Mouse (Mus musculus): ENCODE measurements around the gene Nr2f2.

Nr2f2 gene

DNA sequence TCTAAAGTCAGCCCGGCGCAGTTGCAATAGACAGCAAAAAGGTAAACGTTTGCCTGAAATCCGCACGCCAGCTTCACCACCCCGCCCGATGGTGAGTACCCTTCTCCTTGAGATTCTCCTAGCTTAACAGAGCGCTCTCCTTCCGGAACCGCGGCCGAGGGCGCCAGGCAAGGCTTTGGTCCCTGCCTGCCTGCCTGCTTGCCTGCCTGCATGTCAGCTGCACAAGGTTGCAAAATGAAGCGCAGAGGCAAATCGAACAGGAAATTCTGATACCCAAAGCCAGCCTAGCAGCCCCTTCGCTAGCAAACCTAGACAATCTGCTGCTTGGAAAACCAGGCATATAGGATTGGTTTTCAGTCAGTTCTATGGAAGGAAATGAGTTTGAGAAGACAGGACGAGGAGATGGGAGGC, 1.1 kb downstream of the Nr2f2 start:
- DNase-seq (ENCODE audit: low read depth): no peak

DNA sequence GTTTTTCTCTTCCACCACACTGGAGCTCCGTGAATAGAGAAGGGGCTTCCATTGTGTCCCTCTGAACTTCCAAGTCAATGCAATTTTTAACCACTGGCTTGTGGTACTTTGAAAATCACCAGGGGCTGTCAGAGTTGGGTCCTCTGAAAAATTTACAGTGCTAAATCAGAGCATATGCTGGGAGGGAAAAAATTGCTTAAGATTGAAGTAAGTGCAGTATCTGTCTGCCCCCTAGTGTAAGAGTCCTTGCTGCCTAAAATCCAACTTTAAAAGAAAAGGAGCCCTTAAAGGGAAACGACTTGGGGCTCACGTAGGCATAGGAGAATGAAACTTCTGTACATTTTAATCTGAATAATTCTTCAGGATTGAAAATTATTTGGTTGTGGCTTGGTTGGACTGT, 1.7 kb downstream of the Nr2f2 start:
- DNase-seq (ENCODE audit: low read depth): no peak

DNA sequence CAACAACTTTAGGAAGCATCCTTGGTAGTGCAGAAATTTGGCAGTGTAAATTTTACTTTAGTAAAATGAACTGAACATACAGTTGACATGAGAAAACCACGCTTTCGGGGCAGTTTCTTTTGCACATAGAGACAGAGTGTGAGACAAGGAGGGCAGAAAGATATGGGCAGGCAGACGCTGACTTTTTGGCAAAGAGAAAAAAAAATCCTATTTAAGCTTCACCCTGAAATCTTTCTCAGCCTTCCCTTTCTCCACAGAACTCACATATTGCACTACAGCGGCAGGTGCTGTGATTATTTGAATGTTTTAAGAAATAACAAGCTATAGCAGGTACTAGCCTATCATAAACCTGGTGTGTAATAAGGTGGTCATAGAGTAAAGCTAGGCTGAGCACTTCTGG, 3.2 kb downstream of the Nr2f2 start:
- DNase-seq (ENCODE audit: low read depth): no peak

DNA sequence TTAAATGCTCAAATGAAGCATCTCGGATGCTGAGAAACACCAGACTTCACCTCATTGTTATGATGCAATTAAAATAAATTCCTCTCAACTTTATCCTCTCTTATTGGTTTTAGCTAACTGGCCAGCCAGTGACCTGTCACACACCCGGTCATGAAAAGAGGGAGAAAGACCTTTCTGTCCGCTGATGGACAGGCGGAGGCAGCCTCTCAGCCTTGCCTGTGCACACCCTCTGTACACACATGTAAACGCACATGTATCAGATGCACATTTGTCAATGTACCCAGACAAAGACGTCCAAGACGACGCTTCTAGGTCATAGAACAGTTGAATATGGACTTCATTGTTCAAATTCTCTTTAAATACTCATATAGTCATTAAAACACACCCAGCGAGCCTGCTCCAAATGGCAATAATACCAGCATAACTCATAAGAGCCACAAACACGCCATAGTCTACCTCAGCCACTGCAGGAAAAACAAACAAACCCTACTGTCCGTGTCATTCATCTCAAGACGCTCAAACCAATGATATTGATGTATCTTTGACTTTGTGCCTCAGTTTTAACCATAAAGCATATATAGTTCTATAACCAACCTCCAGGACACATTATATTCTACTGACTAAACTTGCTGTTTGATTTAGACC, 3.9 kb downstream of the Nr2f2 start:
- DNase-seq (ENCODE audit: low read depth): no peak

DNA sequence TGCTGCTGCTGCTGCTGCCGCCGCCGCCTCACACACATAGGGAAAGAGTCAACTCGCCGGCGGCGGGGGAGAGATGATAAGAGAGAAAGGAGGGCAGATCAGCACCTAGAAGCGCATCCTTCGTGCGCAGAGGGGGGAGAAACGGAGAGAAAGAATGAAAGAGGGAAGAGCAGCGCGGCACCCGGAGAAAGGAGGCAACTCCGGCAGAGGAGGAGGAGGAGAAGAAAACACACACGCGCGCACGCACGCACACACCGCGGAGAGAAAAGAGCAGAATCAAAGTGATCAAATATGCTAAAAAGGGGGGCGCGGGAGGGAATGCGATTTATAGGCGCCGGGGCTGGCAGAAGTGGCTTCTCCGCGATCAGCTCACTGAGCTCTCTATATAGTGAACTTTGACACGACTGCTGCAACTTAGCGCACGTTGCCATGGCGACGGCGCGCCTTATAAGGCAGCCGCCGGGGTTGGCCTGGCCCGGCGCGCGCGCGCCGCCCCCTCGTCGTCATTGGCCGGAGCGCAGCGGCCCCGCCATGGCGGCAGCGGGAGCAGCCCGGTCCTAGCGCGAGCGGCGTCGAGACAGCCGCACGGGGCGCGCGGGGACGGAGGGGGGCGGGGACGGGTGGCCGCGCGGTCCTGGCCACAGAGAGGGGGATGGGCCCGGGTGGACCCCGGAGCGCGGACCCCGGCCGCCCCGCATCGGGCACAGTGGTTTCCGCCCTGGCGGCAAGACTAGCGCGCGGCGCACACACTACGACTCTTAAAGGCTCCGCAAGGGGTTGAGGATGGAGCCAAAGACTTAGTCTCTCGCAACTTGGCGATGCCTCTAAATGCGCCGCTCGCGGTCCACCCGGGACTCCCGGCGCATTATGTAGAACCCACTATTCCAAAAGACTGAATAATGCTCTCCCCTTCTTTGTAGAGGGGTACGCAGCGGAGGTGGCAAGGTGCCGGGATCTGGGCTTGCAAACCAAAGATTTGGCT, 4.9 kb downstream of the Nr2f2 start:
- DNase-seq (ENCODE audit: low read depth): peak; percentile 28

DNA sequence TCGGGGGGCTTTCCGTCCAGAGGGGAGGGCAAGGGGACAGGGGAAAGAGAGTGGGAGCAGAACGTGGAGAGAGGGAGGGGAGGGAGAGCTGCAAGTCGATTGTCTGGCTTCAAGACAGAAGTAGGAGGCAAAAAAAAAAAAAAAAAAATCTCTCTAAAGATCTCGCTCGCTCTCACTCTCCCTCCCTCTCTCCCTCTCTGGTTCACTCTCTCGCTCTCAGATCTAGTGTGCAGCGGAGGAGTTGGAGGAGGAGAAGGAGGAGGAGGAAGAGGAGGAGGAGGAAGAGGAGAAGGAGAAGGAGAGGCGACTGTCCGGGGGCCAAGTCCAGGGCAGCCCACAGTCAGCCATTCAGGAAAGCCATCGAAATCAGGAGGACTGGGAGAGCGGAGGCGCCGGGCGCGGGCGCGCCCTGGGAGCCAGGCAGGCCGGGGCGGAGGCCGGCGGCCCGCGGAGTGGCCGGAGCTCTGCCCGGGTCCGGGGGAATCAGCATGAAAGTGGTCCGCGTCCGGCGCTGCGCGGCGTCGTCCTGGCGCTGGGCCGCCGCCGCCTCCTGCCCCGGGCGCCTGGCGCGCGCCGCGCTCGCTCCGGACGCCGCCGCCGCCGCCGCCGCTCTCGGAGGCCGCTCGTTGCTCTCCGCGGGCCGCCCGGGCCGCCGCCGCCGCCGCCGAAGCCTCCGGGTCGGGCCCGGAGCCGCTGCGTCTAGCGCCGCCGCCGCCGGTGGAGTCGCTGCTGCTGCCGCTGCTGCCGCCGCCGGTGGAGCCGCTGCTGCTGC, 5.7 kb downstream of the Nr2f2 start:
- DNase-seq (ENCODE audit: low read depth): peak; percentile 1

DNA sequence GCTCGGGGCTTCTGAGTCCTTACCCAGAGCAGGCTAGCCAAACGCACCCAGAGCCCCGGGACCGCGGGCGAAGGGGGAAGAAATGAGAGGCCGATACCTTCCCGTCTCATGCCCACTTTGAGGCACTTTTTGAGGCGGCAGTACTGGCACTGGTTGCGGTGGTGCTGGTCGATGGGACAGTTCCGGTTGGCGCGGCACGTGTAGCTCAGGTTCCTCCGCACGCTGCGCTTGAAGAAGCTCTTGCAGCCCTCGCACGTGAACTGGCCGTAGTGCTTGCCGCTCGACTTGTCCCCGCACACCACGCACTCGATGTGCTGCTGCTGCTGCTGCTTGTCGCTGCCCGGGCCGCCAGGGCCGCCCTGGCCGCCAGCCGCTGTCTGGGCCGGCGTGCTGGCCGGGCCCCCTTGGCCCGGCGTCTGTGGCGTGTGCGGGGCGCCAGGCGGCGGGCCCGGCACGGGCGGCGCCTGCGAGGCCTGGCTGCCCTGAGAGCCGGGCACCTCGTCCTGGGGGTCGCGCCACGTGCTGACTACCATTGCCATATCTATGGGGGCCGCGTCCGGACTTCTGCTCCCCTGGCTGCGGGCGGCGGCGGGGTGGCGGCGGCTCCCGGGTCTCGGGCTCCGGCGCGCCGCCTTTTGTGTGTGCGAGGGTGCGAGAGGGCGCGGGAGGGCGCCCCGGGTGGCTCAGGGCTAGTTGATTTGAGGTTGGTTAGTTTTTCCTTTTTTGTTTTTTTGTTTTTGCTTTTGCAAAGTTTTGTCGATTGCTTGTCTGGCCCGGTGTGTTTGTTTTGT, 6.5 kb downstream of the Nr2f2 start:
- no peak for DNase-seq (ENCODE audit: low read depth)

DNA sequence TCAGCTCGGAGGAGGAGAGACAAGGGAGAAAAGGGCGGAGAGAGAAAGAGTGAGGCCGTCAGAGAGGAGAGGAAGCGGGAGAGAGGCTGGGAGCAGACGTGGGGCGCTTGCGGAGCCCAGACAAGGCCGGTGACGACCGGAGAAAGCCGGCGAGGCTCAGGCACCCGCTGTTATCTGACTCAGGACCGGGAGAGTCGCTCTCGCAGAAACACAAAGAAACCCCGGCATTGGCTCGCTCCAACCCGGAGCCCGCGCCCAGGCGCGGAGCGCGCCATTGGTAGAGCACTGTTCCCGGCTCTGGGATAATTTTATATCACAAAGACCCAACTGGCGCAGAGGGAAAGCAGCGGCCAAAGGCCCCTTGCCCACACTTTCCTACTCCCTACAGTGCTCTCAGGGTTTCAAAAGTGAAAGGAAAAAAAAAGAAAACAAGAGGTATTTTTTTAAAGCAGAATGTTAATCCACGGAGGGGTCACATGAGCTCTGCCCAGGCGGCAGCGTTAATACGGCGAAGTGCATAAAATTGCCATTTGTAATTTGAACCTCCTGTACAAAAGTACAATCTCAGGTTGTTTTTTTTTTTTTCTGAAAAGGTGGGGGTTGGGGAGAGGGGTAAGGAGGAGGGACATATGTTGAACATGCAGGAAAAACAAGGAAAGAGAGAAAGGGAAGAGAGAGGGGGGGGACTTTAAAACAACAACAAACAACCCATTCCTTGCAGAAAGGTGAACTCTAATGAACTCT, 7.5 kb downstream of the Nr2f2 start:
- no peak for DNase-seq (ENCODE audit: low read depth)

DNA sequence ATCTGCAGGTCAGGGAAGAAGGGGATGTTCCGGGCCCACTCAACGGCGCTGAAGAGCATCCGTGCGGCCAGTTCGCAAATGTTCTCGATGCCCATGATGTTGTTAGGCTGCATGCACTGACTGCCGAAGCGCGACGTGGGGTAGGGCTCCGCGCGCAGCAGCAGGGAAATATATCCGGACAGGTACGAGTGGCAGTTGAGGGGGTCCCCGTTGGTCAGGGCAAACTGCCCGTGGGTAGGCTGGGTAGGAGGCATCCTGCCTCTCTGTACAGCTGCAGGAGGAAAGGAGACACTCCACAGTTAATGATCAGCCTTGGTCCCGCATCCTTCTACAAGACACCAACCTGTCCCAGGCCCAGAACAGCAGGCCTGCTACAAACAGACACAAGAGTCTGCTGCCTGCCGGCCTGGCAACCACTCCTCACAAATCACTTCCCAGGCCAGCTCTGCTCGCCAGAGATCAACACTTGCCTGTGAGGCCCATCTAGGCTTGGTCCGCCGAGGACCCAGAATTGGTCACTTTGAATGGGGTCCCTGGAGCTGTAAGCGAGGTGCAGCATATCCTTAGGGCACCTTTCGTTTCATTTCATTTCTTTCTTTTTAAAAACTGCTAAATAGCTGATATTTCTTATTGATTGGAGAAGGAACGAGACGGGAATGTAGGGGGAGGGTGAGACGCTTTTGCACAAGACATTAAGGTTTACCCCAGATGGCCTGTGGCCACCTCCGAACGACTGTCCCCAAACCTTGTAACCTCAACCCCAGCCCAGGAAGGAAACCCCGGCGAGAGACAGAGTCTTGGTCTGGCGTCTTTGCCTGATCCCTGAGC, 8.3 kb downstream of the Nr2f2 start:
- DNase-seq (ENCODE audit: low read depth): no peak

DNA sequence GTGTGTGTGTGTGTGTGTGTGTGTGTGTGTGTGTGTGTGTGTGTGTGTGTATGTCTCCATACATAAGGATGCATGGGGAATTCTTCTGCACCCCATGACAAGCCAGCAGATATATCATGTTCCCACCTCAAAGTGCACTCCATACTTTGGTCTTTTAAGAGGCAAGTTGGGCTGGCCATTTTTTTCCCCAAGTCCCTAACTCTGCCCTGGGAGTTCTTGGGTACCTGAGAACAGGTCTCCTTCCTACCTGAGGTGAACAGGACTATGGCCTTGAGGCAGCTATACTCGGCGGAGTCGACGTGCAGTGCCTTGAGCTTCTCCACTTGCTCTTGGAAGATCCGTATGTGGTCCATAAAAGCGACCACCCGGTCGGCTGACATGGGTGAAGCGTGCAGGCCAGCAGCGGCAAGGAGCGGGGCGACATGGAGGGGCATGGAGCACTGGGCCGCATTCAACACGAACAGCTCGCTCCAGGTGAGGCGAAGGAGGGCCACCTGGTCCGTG, 9.0 kb downstream of the Nr2f2 start:
- DNase-seq (ENCODE audit: low read depth): no peak

DNA sequence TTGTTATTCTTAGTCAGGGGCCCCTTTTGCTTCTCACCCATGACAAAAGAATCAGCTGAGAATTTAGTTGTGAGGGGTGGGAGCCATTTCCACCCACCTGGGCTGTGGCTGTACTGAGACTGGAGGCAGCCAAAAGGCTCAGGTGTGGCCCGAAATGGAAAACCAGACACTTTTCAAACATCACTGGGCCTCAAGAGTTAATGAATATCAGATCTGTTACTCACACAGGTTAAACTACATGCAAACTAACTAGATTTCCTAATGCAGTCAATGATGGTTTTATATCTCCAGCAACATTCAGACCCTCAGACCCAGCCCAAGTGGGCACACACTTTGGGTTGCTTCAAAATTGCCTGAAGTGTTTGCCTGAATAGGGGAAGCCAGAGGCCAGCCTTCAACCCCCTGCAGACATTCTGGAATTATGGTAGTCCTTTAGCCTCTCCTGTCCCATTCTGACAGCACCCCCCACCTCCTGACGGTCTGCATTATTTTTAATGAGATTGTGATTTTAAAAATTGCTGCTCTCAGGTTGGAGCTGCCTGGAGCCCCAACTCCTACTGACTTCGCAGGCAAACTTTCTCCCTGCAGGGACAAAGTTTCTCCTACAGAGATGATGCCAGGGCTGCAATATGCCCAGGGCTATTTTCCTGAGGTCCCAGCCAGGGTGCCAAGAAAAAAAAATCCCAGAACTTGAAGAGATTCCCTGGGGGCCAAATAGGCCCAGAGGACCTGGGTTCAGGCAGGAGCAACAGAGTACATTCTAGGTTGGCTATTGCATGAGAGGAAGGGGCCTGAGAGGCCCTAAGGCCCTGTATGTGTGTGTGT, 9.6 kb downstream of the Nr2f2 start:
- no peak for DNase-seq (ENCODE audit: low read depth)

DNA sequence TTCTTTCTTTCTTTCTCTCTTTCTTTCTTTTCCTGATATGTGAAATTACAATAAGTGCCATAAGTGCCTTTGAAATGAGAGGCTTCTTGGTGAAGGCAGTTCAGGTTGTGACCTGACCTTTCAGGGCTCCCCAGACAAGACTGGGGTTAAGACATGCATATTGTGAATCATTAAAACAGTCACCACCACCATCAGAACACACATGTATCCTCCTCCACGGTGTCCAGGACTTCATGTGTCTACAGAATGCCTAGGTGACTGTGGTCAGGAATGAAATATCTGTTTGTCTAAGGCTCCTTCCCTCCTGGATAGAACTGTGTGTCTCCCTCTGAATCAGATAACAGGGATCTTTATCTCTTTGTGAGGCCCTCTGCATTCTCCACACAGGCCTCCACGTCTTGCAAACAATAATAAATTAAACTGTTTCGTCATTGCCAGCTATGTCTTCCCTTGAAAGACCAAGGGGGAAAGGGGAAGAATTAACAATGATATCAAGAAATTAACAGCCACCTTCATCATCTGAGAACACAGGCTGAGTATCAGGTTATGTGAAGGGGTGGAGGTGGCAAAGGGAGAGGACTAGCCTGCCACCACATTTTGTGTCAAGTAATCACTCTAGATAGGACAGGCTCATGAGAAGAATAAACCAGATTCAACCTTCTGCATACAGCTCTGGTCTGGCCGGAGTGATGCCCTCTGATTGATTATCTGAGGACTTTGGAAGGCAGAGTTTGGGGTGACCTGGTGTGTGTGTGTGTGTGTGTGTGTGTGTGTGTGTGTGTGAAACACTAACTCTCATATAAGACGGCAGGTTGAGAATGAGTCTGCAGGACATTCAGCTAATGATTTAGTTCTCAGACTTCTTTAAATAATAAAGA, 10.6 kb downstream of the Nr2f2 start:
- DNase-seq (ENCODE audit: low read depth): no peak

DNA sequence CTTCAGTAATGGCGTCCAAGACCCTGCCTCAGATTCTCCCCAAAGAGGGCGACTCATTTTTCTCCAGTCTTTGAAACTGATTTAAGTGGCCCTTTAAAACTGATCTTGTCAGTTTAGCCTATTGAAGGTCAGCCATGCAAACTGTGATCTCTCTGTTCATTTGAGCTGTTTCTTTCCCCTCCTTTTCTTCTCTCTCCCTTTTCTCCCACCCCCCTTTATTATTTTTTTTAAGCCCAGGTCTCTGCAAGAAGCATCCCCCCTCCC, 11.2 kb downstream of the Nr2f2 start:
- DNase-seq (ENCODE audit: low read depth): no peak

DNA sequence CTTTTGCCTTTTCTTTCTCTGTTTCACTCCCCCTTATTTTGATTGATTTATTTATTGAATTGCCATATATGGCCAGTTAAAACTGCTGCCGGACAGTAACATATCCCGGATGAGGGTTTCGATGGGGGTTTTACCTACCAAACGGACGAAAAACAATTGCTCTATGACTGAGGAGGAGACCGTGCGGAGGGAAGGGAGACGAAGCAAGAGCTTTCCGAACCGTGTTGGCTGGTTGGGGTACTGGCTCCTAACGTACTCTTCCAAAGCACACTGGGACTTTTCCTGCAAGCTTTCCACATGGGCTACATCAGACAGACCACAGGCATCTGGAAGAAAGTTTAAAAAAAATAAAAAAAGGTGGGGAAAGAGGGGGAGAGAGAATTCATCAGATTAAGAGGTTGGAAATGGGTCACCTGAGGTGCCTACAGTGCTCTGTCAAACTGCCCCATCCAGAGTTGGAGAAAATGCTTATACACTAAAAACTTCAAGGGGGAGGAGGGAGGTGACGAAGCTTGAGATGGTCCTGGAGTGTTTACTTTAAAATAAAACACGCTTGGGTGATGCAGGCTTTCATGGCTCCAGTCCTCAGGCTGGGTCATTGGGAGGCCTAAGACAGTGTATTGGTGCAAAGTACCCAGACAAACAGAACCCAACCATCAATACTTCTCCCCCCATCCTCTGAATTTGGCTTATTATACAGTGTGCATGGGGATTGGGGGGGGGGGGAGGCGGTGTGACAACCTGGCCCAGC, 11.8 kb downstream of the Nr2f2 start:
- no peak for DNase-seq (ENCODE audit: low read depth)

DNA sequence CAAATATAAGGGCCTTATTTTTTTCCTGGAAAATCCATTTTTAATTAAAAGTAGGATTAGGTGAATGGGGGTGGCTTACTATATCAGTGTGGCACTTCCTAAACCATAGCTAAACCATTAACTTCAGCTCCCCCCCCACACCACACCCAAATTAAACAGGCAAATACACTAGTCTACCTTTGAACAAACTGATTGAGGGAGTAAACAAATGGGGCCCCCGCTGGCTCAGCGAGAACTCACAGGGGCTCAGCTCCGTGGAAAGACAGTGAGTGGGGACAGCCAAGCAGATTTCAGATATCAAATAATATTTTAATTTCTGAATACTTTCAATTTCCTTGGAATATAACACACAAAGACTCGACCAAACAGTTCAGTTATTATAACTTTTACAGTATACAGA, 13.4 kb downstream of the Nr2f2 start:
- DNase-seq (ENCODE audit: low read depth): no peak

DNA sequence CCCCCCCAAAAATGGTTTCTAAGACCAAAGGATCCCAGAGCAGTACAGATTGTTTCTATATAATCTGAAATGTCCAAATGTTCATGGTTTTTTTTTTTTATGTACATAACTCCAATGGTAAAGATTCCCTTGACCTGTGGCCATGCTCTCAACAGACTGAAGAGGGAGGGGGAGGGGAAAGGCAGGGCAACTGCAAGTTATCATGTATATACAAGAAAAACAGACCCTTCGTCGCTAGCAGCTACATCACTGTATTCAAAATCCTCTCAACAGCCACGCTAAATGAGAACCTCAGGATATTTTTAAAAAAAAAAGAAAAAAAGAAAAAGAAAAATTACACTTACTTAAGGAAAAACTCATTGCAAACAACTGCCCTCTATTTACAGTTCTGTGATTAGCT, 13.9 kb downstream of the Nr2f2 start:
- DNase-seq (ENCODE audit: low read depth): no peak

DNA sequence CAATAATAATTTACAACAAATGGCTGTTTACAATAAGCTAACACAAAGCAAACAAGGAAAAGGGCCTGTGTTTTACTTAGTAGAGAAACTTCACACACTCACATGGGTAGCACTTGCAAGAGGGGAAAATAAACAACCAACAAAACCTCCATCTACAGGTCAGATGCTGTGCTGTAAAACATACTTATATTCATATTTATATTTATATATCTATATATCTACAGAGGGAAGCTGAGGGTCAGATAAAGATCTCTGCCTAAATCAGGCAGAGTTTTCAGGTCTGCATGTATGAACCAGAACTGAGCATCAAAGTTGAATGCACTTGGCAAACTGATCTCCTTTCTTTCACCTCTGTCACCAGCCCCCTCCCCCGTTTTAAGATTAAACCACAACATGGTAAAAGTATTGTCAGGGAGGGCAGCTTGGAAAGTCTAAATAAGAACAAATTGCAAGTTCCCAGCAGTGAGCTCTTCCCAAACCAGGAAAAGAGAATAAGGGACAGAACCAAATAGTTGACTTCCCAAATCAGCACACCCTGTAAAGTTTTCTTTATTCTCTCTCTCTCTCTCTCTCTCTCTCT, 14.5 kb downstream of the Nr2f2 start:
- DNase-seq (ENCODE audit: low read depth): no peak

Measured in induced T-regulatory cell, adult 2 months (primary cell).